Mouse (Mus musculus) brain, embryonic 14.5 days (tissue): ENCODE results near the gene Ell2.

ENCODE experiments used
- CTCF ChIP-seq: fragments of 200-500 bp; IDR thresholded peaks from 2 replicates; pipeline ENCODE4 v1.5.1; 2012; ENCODE audit warnings: inconsistent platforms, mild to moderate bottlenecking, moderate library complexity, borderline replicate concordance; ENCODE audit not compliant: insufficient read depth, insufficient read length; ENCODE audit errors: extremely low read depth
- POLR2A ChIP-seq: fragments of 200-500 bp; IDR thresholded peaks from 2 replicates; pipeline ENCODE4 v1.6.1; 2012; ENCODE audit warnings: mild to moderate bottlenecking, inconsistent platforms, borderline replicate concordance; ENCODE audit not compliant: poor library complexity, insufficient read depth, insufficient read length, severe bottlenecking; ENCODE audit errors: extremely low read depth

DNA sequence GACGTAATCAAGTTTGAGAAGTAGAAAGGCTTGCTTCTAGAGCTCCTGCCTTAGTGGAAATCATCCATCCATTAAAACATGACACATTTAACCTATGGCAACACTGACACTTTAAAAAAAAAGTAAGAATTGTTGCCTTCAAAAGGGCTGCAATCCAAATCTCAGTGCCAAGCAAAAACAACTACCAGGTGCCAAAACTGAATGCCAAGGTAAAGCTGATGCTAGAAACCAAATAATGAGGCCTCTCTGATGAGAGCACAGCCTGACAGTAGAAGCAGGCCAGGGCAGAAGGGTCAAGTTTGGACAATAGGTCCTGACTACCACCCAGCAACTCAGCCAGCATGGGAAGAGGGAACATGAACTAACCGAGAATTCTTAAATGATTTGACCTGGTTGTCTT is 73.5 kb downstream of the Ell2 start:
- TF ChIP-seq CTCF (no peak), POLR2A (no peak)
